Mouse (Mus musculus): ENCODE results near the gene Creb5. TPM values are rescaled to one million over a fixed set of nuclear protein-coding genes. Genes with fewer than 3 reads are reported as not detected.

The Creb5 gene
- polyA plus RNA-seq, 1 experiment, result 6.0 TPM

GRCm38 (mm10) chr6:53584718-53585405 lies 297.8 kb downstream of the Creb5 start:
- TF ChIP-seq CTCF (IDR thresholded peaks at IDR 0.05; ENCODE audit: borderline replicate concordance, insufficient read depth, low read depth, low read length), result no peak
- no peak for TF ChIP-seq POLR2A (IDR thresholded peaks at IDR 0.05; ENCODE audit: borderline replicate concordance, insufficient read depth, low read length)
- Histone ChIP-seq H3K27ac (ENCODE audit: insufficient read depth, low read length) (no peak overlapping the region), H3K27me3 (ENCODE audit: control insufficient read depth, insufficient read depth, low read length) (no peaks in the 10 kb centered on the region), H3K4me1 (ENCODE audit: control insufficient read depth, insufficient read depth, low read length) (peaks cover 6% of the 10 kb centered on the region), H3K4me3 (replicated peaks; ENCODE audit: insufficient read depth, low read depth, low read length) (no peak overlapping the region)
- DNase-seq, result no peak
- 89% methylated on average over 10 of the region's 10 CpGs for WGBS

GRCm38 (mm10) chr6:53589746-53590145 lies 302.7 kb downstream of the Creb5 start:
- no peaks in the 10 kb centered on the region for H3K27me3 ChIP-seq (ENCODE audit: control insufficient read depth, insufficient read depth, low read length)
- DNase-seq, result no peak
- 81% methylated on average over 6 of the region's 6 CpGs for WGBS
- no peaks in the 10 kb centered on the region for H3K4me1 ChIP-seq (ENCODE audit: control insufficient read depth, insufficient read depth, low read length)
- no peak for TF ChIP-seq POLR2A (IDR thresholded peaks at IDR 0.05; ENCODE audit: borderline replicate concordance, insufficient read depth, low read length)
- H3K27ac ChIP-seq (ENCODE audit: insufficient read depth, low read length), result no peak overlapping the region
- H3K4me3 ChIP-seq (replicated peaks; ENCODE audit: insufficient read depth, low read depth, low read length), result no peak overlapping the region

GRCm38 (mm10) chr6:53592230-53592629 lies 305.2 kb downstream of the Creb5 start:
- no peak for DNase-seq
- Histone ChIP-seq H3K4me1 (ENCODE audit: control insufficient read depth, insufficient read depth, low read length) (no peaks in the 10 kb centered on the region), H3K27me3 (ENCODE audit: control insufficient read depth, insufficient read depth, low read length) (no peaks in the 10 kb centered on the region), H3K4me3 (replicated peaks; ENCODE audit: insufficient read depth, low read depth, low read length) (no peak overlapping the region), H3K27ac (ENCODE audit: insufficient read depth, low read length) (no peak overlapping the region)
- TF ChIP-seq POLR2A (IDR thresholded peaks at IDR 0.05; ENCODE audit: borderline replicate concordance, insufficient read depth, low read length), result no peak
- TF ChIP-seq CTCF (IDR thresholded peaks at IDR 0.05; ENCODE audit: borderline replicate concordance, insufficient read depth, low read depth, low read length), result no peak
- 94% methylated on average over 5 of the region's 5 CpGs for WGBS

- no peaks in the 10 kb centered on the region for H3K27me3 ChIP-seq (ENCODE audit: control insufficient read depth, insufficient read depth, low read length)
- no peak overlapping the region for H3K27ac ChIP-seq (ENCODE audit: insufficient read depth, low read length)
- no peak for TF ChIP-seq POLR2A (IDR thresholded peaks at IDR 0.05; ENCODE audit: borderline replicate concordance, insufficient read depth, low read length)
- no peak for TF ChIP-seq CTCF (IDR thresholded peaks at IDR 0.05; ENCODE audit: borderline replicate concordance, insufficient read depth, low read depth, low read length)
- no peaks in the 10 kb centered on the region for H3K4me1 ChIP-seq (ENCODE audit: control insufficient read depth, insufficient read depth, low read length)
- H3K4me3 ChIP-seq (replicated peaks; ENCODE audit: insufficient read depth, low read depth, low read length), result no peak overlapping the region
- DNase-seq, result no peak
- 57% methylated on average over 4 of the region's 4 CpGs for whole genome bisulfite sequencing
Measured at GRCm38 (mm10) chr6:53593603-53594002, 306.5 kb downstream of the Creb5 start.

- Histone ChIP-seq H3K4me3 (replicated peaks; ENCODE audit: insufficient read depth, low read depth, low read length) (no peak overlapping the region), H3K27me3 (ENCODE audit: control insufficient read depth, insufficient read depth, low read length) (no peaks in the 10 kb centered on the region), H3K27ac (ENCODE audit: insufficient read depth, low read length) (no peak overlapping the region), H3K4me1 (ENCODE audit: control insufficient read depth, insufficient read depth, low read length) (no peaks in the 10 kb centered on the region)
- WGBS, result 83% methylated on average over 4 of the region's 4 CpGs
- TF ChIP-seq CTCF (IDR thresholded peaks at IDR 0.05; ENCODE audit: borderline replicate concordance, insufficient read depth, low read depth, low read length), result no peak
- DNase-seq, result no peak
Measured at GRCm38 (mm10) chr6:53594316-53594715, 307.2 kb downstream of the Creb5 start.

GRCm38 (mm10) chr6:53596402-53596801 lies 309.3 kb downstream of the Creb5 start:
- 92% methylated on average over 2 of the region's 2 CpGs for WGBS
- Histone ChIP-seq H3K4me1 (ENCODE audit: control insufficient read depth, insufficient read depth, low read length) (no peaks in the 10 kb centered on the region), H3K4me3 (replicated peaks; ENCODE audit: insufficient read depth, low read depth, low read length) (no peak overlapping the region), H3K27ac (ENCODE audit: insufficient read depth, low read length) (no peak overlapping the region), H3K27me3 (ENCODE audit: control insufficient read depth, insufficient read depth, low read length) (no peaks in the 10 kb centered on the region)
- TF ChIP-seq CTCF (IDR thresholded peaks at IDR 0.05; ENCODE audit: borderline replicate concordance, insufficient read depth, low read depth, low read length) (no peak), POLR2A (IDR thresholded peaks at IDR 0.05; ENCODE audit: borderline replicate concordance, insufficient read depth, low read length) (no peak)
- DNase-seq, result no peak

GRCm38 (mm10) chr6:53603041-53603440 lies 316.0 kb downstream of the Creb5 start:
- TF ChIP-seq CTCF (IDR thresholded peaks at IDR 0.05; ENCODE audit: borderline replicate concordance, insufficient read depth, low read depth, low read length) (no peak), POLR2A (IDR thresholded peaks at IDR 0.05; ENCODE audit: borderline replicate concordance, insufficient read depth, low read length) (no peak)
- WGBS, result 95% methylated on average over 3 of the region's 3 CpGs
- H3K27ac ChIP-seq (ENCODE audit: insufficient read depth, low read length), result no peak overlapping the region

GRCm38 (mm10) chr6:53603695-53604094 lies 316.6 kb downstream of the Creb5 start:
- TF ChIP-seq POLR2A (IDR thresholded peaks at IDR 0.05; ENCODE audit: borderline replicate concordance, insufficient read depth, low read length) (no peak), CTCF (IDR thresholded peaks at IDR 0.05; ENCODE audit: borderline replicate concordance, insufficient read depth, low read depth, low read length) (no peak)
- Histone ChIP-seq H3K4me1 (ENCODE audit: control insufficient read depth, insufficient read depth, low read length) (no peaks in the 10 kb centered on the region), H3K27ac (ENCODE audit: insufficient read depth, low read length) (no peak overlapping the region), H3K27me3 (ENCODE audit: control insufficient read depth, insufficient read depth, low read length) (no peaks in the 10 kb centered on the region), H3K4me3 (replicated peaks; ENCODE audit: insufficient read depth, low read depth, low read length) (no peak overlapping the region)
- WGBS, result 83% methylated on average over 5 of the region's 5 CpGs
- no peak for DNase-seq

More at GRCm38 (mm10) chr6:53603041-53603440, 316.0 kb downstream of the Creb5 start:
- Histone ChIP-seq H3K4me3 (replicated peaks; ENCODE audit: insufficient read depth, low read depth, low read length) (no peak overlapping the region), H3K27me3 (ENCODE audit: control insufficient read depth, insufficient read depth, low read length) (no peaks in the 10 kb centered on the region), H3K4me1 (ENCODE audit: control insufficient read depth, insufficient read depth, low read length) (no peaks in the 10 kb centered on the region)
- DNase-seq, result no peak

Data from cerebellum, adult 2 months (tissue).